Mouse (Mus musculus) bone marrow, adult 2 months (tissue): ENCODE data around the gene Ndufb8. TPM values are rescaled to one million over a fixed set of nuclear protein-coding genes. Genes with fewer than 3 reads are reported as not detected.

ENCODE experiments used
- H3K27ac ChIP-seq: fragments of 200-500 bp; 2 replicates; pipeline ENCODE4 v1.5.1; 2012; ENCODE audit warnings: low read depth, mild to moderate bottlenecking, control low read depth, inconsistent platforms, low read length; ENCODE audit not compliant: control insufficient read depth, poor library complexity, insufficient read depth
- H3K4me1 ChIP-seq: fragments of 200-500 bp; 2 replicates; pipeline ENCODE4 v1.6.1; 2011; ENCODE audit warnings: low read length; ENCODE audit not compliant: control insufficient read depth, insufficient read depth
- H3K4me3 ChIP-seq: fragments of 200-500 bp; replicated peaks from 2 replicates; pipeline ENCODE3; 2011; ENCODE audit warnings: mild to moderate bottlenecking, low read depth, low read length, control low read depth; ENCODE audit not compliant: control insufficient read depth
- CTCF ChIP-seq: fragments of 200-500 bp; IDR thresholded peaks from 2 replicates; pipeline ENCODE4 v1.5.1; 2011; ENCODE audit warnings: low read length, control low read depth; ENCODE audit not compliant: control insufficient read depth, insufficient read depth
- POLR2A ChIP-seq: fragments of 200-500 bp; IDR thresholded peaks from 2 replicates; pipeline ENCODE4 v1.6.1; 2011; ENCODE audit warnings: low read depth, mild to moderate bottlenecking, control low read depth, low read length, borderline replicate concordance; ENCODE audit not compliant: control insufficient read depth
- WGBS: fragments of 180-500 bp; shearing (Covaris S2); methylation state at CpG from one replicate; pipeline ENCODE4 v1.1.7; 2018; 5-methylcytosine and 5-hydroxymethylcytosine counted together
- polyA plus RNA-seq: library from polyadenylated mRNA; stranded (reverse); fragments of >200 nt; gene quantifications from 2 replicates; pipeline ENCODE4 v1.2.4, GENCODE M21; 2011; ENCODE audit warnings: low replicate concordance; ENCODE audit not compliant: missing spikeins, insufficient read depth, insufficient read length

Ndufb8 gene
- polyA plus RNA-seq, 1 experiment: 151 TPM

GRCm38 (mm10) chr19:44519152-44519551 lies 36.1 kb downstream of the Ndufb8 start:
- H3K27ac ChIP-seq: no peak overlapping the region
- no peak overlapping the region for H3K4me3 ChIP-seq
- WGBS: 64% methylated on average over 7 of the region's 7 CpGs
- H3K4me1 ChIP-seq: no peaks in the 10 kb centered on the region
- TF ChIP-seq POLR2A: no peak
- TF ChIP-seq CTCF: no peak

DNA sequence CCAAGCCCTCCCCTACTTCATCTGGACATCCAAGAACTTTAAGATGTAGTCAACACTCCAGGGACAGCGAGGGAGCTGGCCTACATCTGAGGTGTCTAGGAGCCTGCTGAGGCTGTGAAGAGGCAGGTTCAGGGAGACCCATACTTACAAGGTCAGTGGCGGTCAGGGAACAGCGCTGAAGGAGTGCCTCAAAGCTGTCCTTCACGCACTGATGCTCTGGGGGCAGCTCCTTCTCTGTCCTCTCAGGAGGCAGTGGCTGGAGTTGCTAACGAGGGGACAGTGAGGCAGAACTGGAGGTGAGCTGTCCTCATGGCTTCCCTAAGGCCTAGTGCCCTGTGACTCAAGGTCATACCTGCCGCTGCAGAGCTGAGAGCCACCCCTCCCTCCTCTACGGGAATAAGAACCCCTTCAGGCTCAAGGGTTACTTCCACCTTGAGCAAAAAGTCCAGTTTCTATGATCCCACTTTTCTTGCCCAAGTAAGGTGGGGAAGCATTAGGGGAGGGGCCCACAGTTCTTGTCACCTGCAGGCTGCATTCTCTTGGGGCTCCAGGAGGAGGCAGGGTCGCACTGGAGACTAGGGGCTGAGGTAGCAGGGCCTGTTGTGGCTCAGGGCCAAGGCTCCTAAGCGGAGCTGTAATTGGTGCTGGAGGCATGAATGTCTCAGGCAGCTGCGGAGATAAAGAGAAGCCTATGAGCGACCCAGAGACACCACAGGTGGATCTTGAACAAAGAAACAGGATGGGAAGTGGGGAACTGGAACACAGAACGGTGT lies 37.1 kb downstream of the Ndufb8 start:
- TF ChIP-seq POLR2A (no peak), CTCF (no peak)
- WGBS: 80% methylated on average over 12 of the region's 12 CpGs
- H3K4me1 ChIP-seq: no peaks in the 10 kb centered on the region
- H3K4me3 ChIP-seq: no peak overlapping the region
- no peak overlapping the region for H3K27ac ChIP-seq

DNA sequence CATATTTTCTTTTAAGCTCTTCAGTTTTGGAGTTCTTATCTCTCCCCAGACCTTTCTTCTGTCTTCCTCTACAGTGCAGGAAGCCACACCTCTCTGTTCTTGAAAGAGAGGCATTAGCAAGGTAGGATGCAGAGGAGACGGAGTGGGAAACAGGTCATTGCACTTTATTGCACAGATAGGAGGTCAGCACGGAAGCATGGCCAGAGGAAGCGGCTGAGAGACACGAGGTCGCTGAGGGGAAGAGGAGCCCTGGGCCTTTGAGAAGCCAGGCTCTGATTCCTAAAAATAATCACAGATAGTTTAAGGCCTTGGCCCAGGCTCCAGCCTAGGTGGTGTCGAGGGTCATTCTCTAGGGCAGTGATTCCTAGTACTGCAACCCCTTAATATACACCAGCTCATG lies 39.5 kb downstream of the Ndufb8 start:
- H3K4me1 ChIP-seq: no peaks in the 10 kb centered on the region

DNA sequence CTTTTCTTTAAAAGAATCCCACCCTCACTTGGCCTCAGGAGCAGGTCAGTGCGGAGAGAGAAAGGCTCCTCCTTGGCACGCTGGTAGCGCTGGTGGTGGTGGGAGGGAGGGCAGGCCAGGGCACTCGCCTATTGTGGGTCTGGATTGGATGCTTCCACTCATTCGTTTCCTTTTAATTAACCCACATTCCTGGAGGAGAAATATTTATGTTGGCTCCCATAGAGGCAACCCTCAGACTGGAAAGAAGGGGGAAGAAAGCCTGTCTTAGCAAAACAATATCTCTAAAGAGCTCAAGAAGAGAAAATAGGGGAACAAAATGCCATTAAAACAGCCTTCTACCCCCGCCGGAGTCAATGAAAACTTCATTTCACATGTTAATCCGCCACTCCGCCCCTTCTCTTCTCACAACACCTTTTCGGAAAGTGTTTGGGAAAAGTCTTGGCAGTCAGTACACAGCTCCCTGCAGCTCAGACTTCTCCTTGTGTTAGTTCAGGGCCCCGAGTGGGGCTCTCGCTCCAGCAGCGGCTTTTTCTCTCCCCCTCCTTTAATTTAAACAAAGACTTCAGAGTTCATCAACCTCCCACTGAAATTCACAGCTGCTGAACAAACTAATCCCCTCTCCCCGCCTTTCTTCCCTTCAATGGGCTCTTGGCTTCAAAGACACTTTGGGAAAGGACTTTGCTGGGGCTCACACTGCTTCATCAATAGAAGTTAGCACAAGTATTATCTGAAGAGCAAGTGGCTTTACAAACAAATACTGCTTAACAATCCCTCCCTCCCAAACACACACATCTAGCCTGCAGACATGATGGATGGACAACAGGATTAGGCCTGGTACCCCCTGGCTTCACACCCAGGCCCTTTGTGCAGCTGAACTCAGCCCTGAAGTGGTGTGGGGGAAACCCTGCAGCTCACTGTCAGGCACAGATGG lies 40.5 kb downstream of the Ndufb8 start:
- 71% methylated on average over 14 of the region's 14 CpGs for WGBS
- Histone ChIP-seq H3K27ac (no peak overlapping the region), H3K4me1 (no peaks in the 10 kb centered on the region), H3K4me3 (no peak overlapping the region)
- TF ChIP-seq CTCF (no peak), POLR2A (no peak)

More for the DNA sequence above, 39.5 kb downstream of the Ndufb8 start:
- Histone ChIP-seq H3K4me3 (no peak overlapping the region), H3K27ac (no peak overlapping the region)
- WGBS: 59% methylated on average over 6 of the region's 6 CpGs
- no peak for TF ChIP-seq CTCF
- TF ChIP-seq POLR2A: no peak

DNA sequence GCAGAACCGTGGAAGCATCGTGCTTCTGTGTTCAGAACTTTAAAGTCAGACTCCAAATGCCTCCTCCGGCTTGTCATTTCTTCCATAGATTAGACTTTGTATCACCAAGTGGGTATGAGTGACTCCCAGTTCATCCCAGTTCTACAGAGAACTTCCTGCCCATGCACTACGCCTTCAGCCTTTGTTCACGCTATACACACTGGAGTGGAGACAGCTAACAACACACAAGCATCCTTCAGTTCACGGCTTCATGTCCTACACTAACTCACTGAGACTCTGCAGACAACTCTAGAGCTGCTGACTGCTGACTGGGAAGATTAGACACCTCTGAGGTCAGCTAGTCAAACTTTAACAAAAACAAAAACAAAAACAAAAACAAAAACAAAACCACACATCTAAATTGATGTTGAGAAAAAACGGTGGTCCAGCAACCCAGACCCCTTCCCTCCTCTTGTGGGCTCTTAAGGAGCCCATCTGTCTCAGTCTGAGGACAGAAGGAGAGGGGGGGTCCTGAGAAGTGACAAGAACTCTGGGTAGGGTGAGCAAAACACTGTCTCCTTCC lies 41.2 kb downstream of the Ndufb8 start:
- Histone ChIP-seq H3K27ac (no peak overlapping the region), H3K4me1 (no peaks in the 10 kb centered on the region), H3K4me3 (no peak overlapping the region)
- WGBS: 30% methylated on average over 7 of the region's 7 CpGs
- TF ChIP-seq CTCF (no peak), POLR2A (no peak)

GRCm38 (mm10) chr19:44513054-44513833 lies 42.0 kb downstream of the Ndufb8 start:
- Histone ChIP-seq H3K4me3 (no peak overlapping the region), H3K4me1 (no peaks in the 10 kb centered on the region), H3K27ac (no peak overlapping the region)
- no peak for TF ChIP-seq POLR2A
- TF ChIP-seq CTCF: no peak
- WGBS: 27% methylated on average over 11 of the region's 11 CpGs

- TF ChIP-seq CTCF: no peak
- TF ChIP-seq POLR2A: no peak
- H3K4me3 ChIP-seq: no peak overlapping the region
- H3K27ac ChIP-seq: no peak overlapping the region
- 35% methylated on average over 5 of the region's 5 CpGs for WGBS
- no peaks in the 10 kb centered on the region for H3K4me1 ChIP-seq
These were observed 42.6 kb downstream of the Ndufb8 start for GRCm38 (mm10) chr19:44512601-44513000.
